Mouse (Mus musculus) heart, adult 2 months (tissue): ENCODE measurements around the gene Tfap2a. TPM values are rescaled to one million over a fixed set of nuclear protein-coding genes. Genes with fewer than 3 reads are reported as not detected.

ENCODE experiments used
- DNase-seq, 2 experiments: peaks; one replicate each; pipeline ENCODE4 v3.0.0; 2021
- H3K27ac ChIP-seq: fragments of 200-600 bp; 2 replicates; pipeline ENCODE4 v1.8.1; 2022
- H3K27me3 ChIP-seq: fragments of 200-500 bp; 2 replicates; pipeline ENCODE4 v1.6.1; 2012; ENCODE audit warnings: mild to moderate bottlenecking, low read length, inconsistent platforms, mixed read lengths; ENCODE audit not compliant: control insufficient read depth, insufficient read depth
- H3K36me3 ChIP-seq: fragments of 200-500 bp; 2 replicates; pipeline ENCODE4 v1.6.1; 2012; ENCODE audit warnings: low read length, inconsistent platforms; ENCODE audit not compliant: control insufficient read depth, insufficient read depth
- H3K4me1 ChIP-seq: fragments of 200-500 bp; 2 replicates; pipeline ENCODE4 v1.6.1; 2011; ENCODE audit warnings: low read length; ENCODE audit not compliant: control insufficient read depth, insufficient read depth
- H3K4me3 ChIP-seq: fragments of 200-600 bp; 2 replicates; pipeline ENCODE4 v1.8.1; 2022
- H3K79me2 ChIP-seq: fragments of 200-500 bp; replicated peaks from 2 replicates; pipeline ENCODE4 v1.6.1; 2012; ENCODE audit warnings: mild to moderate bottlenecking, inconsistent platforms, low read length, moderate library complexity, mixed read lengths; ENCODE audit not compliant: control insufficient read depth, insufficient read depth
- H3K9ac ChIP-seq: fragments of 200-500 bp; 2 replicates; pipeline ENCODE4 v1.6.1; 2012; ENCODE audit warnings: low read depth, mild to moderate bottlenecking, control low read depth, inconsistent platforms, low read length, mixed read lengths
- CTCF ChIP-seq: fragments of 200-600 bp; IDR thresholded peaks from 2 replicates; pipeline ENCODE4 v1.8.1; 2022; ENCODE audit warnings: antibody characterized with exemption, mild to moderate bottlenecking, moderate library complexity
- EP300 ChIP-seq: fragments of 200-500 bp; IDR thresholded peaks from 2 replicates; pipeline ENCODE4 v1.6.1; 2011; ENCODE audit warnings: low read depth, low read length, control low read depth; ENCODE audit not compliant: insufficient read depth
- POLR2A ChIP-seq: fragments of 200-500 bp; IDR thresholded peaks from 2 replicates; pipeline ENCODE4 v1.6.1; 2011; ENCODE audit warnings: mild to moderate bottlenecking, low read depth, low read length, control low read depth; ENCODE audit not compliant: insufficient read depth
- WGBS: fragments of 180-500 bp; shearing (Covaris S2); methylation state at CpG from one replicate; pipeline ENCODE4 v1.1.7; 2018; 5-methylcytosine and 5-hydroxymethylcytosine counted together
- intact Hi-C: fragments of 180-260 bp; cut with DNase I; formaldehyde crosslinking; loops from one replicate; pipeline ENCODE4 v1.15.1; 2025
- polyA plus RNA-seq: library from polyadenylated mRNA; depleted of rRNA; stranded (reverse); fragments of >200 nt; gene quantifications from 2 replicates; pipeline ENCODE4 v1.2.3, GENCODE M21; 2012
- total RNA-seq, 2 experiments: library from RNA; stranded (reverse); gene quantifications; 2 replicates each; pipeline ENCODE4 v1.2.3; 2021

Tfap2a gene
- total and polyA plus RNA-seq, 3 experiments, result 0.08 to 0.18 (median 0.14) TPM

- Histone ChIP-seq H3K36me3 (no peaks in the 10 kb centered on the region), H3K4me3 (no peak overlapping the region), H3K9ac (no peak overlapping the region), H3K79me2 (no peaks in the 10 kb centered on the region), H3K4me1 (no peaks in the 10 kb centered on the region), H3K27ac (no peak overlapping the region), H3K27me3 (peaks cover 19% of the 10 kb centered on the region)
- no peak for TF ChIP-seq POLR2A
- no peak for TF ChIP-seq CTCF
- no peak for TF ChIP-seq EP300
- intact Hi-C loops, result no loop called here
- WGBS, result 2% methylated on average over 7 of the region's 7 CpGs
- no peak for DNase-seq
These were observed 26.3 kb downstream of the Tfap2a start for GRCm38 (mm10) chr13:40711661-40712525.

DNA sequence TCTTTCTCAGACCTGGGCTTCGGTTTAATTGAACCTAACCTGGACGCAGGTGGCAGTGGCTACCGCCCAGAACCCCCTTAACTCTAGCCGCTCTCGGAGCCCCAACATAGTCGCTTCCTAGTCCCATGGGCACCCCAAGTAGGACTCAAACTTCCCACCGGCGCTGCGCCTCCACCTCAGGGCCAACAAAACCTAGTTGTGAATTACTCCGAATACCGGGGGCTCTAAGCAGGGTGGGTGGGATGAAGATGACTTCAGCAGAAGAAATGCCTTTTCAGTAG, 28.2 kb downstream of the Tfap2a start:
- TF ChIP-seq CTCF (no peak), EP300 (no peak), POLR2A (no peak)
- Histone ChIP-seq H3K79me2 (no peaks in the 10 kb centered on the region), H3K27ac (no peak overlapping the region), H3K4me1 (no peaks in the 10 kb centered on the region), H3K4me3 (no peak overlapping the region), H3K9ac (no peak overlapping the region), H3K27me3 (peaks cover 25% of the 10 kb centered on the region), H3K36me3 (no peaks in the 10 kb centered on the region)
- DNase-seq, result no peak
- WGBS, result 4% methylated on average over 11 of the region's 11 CpGs
- intact Hi-C loops, result no loop called here

- intact Hi-C loops, result no loop called here
- H3K27me3 ChIP-seq, result peaks cover 28% of the 10 kb centered on the region
These were observed 28.7 kb downstream of the Tfap2a start for GRCm38 (mm10) chr13:40709321-40710061.

GRCm38 (mm10) chr13:40708913-40709312, 29.3 kb downstream of the Tfap2a start:
- DNase-seq, result no peak
- WGBS, result under 1% methylated on average over 26 of the region's 26 CpGs
- Histone ChIP-seq H3K36me3 (no peaks in the 10 kb centered on the region), H3K4me3 (no peak overlapping the region), H3K27ac (no peak overlapping the region), H3K79me2 (no peaks in the 10 kb centered on the region), H3K9ac (no peak overlapping the region), H3K4me1 (no peaks in the 10 kb centered on the region), H3K27me3 (peaks cover 33% of the 10 kb centered on the region)
- TF ChIP-seq POLR2A, result no peak
- TF ChIP-seq CTCF, result no peak
- intact Hi-C loops, result no loop called here

More at GRCm38 (mm10) chr13:40709321-40710061, 28.7 kb downstream of the Tfap2a start:
- DNase-seq, result no peak
- Histone ChIP-seq H3K36me3 (no peaks in the 10 kb centered on the region), H3K27ac (no peak overlapping the region), H3K4me3 (no peak overlapping the region), H3K9ac (no peak overlapping the region), H3K79me2 (no peaks in the 10 kb centered on the region), H3K4me1 (no peaks in the 10 kb centered on the region)
- TF ChIP-seq CTCF (no peak), POLR2A (no peak), EP300 (no peak)
- 5% methylated on average over 21 of the region's 21 CpGs for WGBS

GRCm38 (mm10) chr13:40708271-40708670, 29.9 kb downstream of the Tfap2a start:
- Histone ChIP-seq H3K36me3 (no peaks in the 10 kb centered on the region), H3K4me3 (no peak overlapping the region), H3K27me3 (peaks cover 36% of the 10 kb centered on the region), H3K9ac (no peak overlapping the region), H3K27ac (no peak overlapping the region), H3K4me1 (no peaks in the 10 kb centered on the region), H3K79me2 (no peaks in the 10 kb centered on the region)
- no peak for DNase-seq
- TF ChIP-seq POLR2A, result no peak
- 5% methylated on average over 5 of the region's 5 CpGs for WGBS
- intact Hi-C loops, result no loop called here

DNA sequence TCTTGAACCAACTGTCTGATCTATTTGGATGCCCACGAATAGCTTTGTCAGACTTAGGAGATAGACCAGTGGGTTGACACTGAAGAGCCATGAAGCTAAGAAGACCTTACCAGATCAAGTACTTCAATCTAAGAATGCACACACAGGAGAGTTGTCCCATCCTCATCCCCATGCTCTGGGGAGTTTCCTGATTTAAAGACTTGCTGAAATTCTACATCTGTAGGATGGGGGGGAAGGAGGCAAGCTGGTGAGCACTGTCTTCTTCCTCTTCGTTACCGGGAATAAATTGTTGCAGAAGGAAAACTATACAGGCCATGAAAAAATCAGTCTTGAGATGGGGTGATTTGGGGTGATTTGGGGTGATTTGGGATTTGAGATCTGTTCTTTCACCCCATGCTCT, 30.5 kb downstream of the Tfap2a start:
- Histone ChIP-seq H3K27me3 (peaks cover 38% of the 10 kb centered on the region), H3K9ac (no peak overlapping the region), H3K4me3 (no peak overlapping the region), H3K79me2 (no peaks in the 10 kb centered on the region), H3K36me3 (no peaks in the 10 kb centered on the region), H3K4me1 (no peaks in the 10 kb centered on the region), H3K27ac (no peak overlapping the region)
- WGBS, result 8% methylated on average over 3 of the region's 3 CpGs
- no peak for TF ChIP-seq CTCF
- no peak for TF ChIP-seq POLR2A
- TF ChIP-seq EP300, result no peak
- intact Hi-C loops, result no loop called here
- DNase-seq, result no peak
